Mouse (Mus musculus): Measurements from ENCODE around the gene Gm21882.
"Not testable (repeated sequence)": the region's sequence is repeated elsewhere in the genome, so short reads cannot be mapped to it uniquely, and the experiment has no call there.

The Gm21882 gene

GRCm38 (mm10) chrY:40381423-40381822, at the start of gene Gm21882:
TSS of gene Gm21882 (minus strand) at chrY:40381523.
- not testable (repeated sequence) for DNase-seq (ENCODE audit: low spot score in 2 of 2)

Data from frontal cortex, postnatal 10 days (tissue).